Mouse (Mus musculus): ENCODE results near the gene Enpp1. TPM values are rescaled to one million over a fixed set of nuclear protein-coding genes. Genes with fewer than 3 reads are reported as not detected.
"Not testable (repeated sequence)": the region's sequence is repeated elsewhere in the genome, so short reads cannot be mapped to it uniquely, and the experiment has no call there.

Enpp1 gene
- total RNA-seq, 2 experiments from 2014 or later, result 5.5 to 6.5 TPM

DNA sequence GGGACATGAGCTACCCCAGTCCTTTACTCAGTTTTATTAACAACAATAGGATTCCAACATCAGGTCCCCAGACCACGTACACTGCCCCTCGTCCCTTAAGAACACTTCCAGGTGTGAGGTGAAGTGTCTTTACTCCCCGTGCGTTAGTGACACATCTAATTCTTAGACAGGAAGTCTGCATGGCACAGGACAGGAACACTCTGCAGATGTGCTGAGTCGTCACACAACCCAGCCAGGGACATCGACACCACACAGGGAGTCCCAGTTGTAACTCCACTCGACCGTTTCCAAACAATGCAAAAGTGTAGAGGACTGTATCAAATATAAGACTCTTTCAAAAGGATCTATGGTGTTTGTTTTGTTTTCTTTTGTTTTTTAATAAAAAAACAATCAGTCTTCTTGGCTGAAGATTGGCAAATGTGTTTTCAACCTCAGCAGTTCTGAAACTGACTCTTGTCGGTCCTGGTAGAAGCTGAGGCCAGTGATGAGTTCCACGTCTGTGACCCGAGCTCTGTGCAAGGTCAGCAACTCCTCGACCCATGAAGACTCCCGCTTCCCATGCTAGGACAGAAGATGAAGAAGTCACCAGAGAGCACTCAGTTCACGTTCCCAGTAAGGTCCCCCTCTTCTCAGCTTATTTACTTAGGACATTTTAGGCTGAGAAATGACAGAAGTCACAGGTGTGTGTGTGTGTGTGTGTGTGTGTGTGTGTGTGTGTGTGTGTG, 70.4 kb downstream of the Enpp1 start:
- DNase-seq, result no peak
- intact Hi-C loops (cut with DNase I), result loop anchor here (5.0 kb wide), 1 partner anchor 141 kb away; no protein-coding TSS in a partner anchor

DNA sequence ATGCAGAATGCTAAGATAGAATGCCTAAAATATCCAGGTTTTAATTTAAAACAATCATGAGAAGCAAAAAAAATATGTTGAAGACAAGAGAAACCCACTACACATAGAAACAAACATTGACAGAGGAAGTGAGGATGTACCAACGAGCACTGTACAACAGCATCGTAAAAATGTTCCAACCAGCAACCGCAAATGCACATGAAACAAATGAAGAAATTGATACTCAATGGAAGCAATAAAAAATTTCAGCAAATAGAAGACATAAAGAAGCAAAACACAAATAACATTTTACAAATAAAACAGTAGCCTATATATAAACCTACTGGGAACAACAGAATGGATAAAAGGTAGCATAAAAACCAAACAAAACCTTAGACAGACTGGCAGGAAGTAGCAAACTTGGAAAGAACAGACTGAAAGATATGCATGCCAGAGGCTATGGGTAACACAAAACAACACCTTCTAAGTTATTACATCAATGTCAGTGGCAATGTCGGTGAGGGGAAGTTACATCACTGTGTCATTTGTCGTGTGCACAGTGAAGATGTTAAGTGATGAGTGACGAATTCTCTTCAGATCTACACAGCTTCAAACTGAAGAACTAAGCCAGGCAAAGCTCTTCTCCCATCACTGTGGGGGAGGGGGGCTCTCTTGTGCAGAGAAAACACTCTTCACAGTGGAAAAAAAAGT, 71.6 kb downstream of the Enpp1 start:
- no peak for DNase-seq
- intact Hi-C loops (cut with DNase I), result loop anchor here (5.0 kb wide), 1 partner anchor 142 kb away; no protein-coding TSS in a partner anchor

GRCm38 (mm10) chr10:24639596-24639995, 72.4 kb downstream of the Enpp1 start:
- DNase-seq, result no peak
- intact Hi-C loops (cut with DNase I), result loop anchor here (10.0 kb wide), 1 partner anchor 225 kb away; the partner anchor contains the start of gene Med23

DNA sequence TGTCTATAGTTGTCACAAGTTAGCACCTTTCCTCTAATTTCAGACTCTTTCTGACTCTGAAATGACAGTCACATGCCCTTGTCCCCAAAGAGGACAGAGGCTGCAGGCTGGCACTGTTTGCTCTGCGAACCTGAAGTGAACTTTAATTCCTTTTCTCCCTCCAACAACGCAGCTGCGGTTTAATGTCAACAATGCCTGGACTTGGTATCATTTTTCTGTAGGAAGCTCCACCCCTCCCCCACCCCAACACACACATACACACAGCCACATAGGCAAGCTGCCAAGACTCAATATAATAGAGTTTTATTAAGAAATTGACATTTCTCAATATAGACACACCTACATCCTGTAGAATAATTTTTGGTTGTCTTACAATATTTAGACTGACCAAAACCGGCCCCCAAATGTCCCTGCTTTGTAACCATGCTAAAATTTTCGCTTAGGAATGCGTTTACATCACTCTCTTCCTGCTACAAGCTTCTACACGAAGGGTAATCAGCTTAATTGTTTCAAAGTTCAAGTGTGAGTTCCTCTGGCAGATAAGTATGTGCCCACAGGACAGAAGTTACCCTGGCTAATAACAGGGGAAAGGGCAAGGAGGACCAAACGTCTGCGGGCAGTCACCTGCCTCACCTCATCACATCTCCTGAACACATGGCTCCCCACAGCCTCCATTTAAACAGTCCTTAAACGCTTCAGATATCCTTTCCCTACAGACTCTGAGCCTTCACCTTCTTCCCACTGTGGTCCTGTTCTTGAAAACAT, 73.5 kb downstream of the Enpp1 start:
- no peak for DNase-seq
- intact Hi-C loops (cut with DNase I), result loop anchor here (10.0 kb wide), 1 partner anchor 226 kb away; the partner anchor contains the start of gene Med23

DNA sequence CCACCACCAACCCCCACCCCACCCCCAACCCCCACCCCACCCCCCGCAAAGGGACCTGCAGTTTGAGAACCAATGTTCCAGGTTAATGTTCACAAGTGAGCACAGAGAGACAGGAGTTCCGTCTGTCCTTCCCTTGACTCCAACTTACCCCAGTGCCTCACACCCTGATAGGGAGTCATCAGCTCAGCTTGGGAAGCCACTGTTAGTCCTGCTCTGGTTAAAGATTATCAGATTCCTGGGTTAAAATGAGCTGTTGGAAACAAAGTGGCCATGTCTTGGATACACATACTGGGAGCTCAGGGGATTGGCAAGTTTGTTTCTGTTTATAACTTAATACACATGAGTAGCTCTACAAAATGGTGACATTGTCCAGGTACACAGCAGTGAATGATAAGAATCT, 75.0 kb downstream of the Enpp1 start:
- intact Hi-C loops (cut with DNase I), result loop anchor here (10.0 kb wide), 1 partner anchor 228 kb away; the partner anchor contains the start of gene Med23
- DNase-seq, result no peak

GRCm38 (mm10) chr10:24635884-24636283, 76.1 kb downstream of the Enpp1 start:
- intact Hi-C loops (cut with DNase I), result loop anchor here (10.0 kb wide), 1 partner anchor 229 kb away; the partner anchor contains the start of gene Med23
- DNase-seq, result no peak

- no peak for DNase-seq
- intact Hi-C loops (cut with DNase I), result loop anchor here (10.0 kb wide), 1 partner anchor 229 kb away; the partner anchor contains the start of gene Med23
Measured at GRCm38 (mm10) chr10:24635331-24635815, 76.6 kb downstream of the Enpp1 start.

GRCm38 (mm10) chr10:24634288-24634687, 77.7 kb downstream of the Enpp1 start:
- intact Hi-C loops (cut with DNase I), result loop anchor here (5.0 to 10.0 kb wide), 2 partner anchors 78 to 231 kb away; partner anchors contain the start of genes Enpp1 and Med23
- DNase-seq, result peak; percentile 42 to 51

- intact Hi-C loops (cut with DNase I), result loop anchor here (2.0 to 10.0 kb wide), 3 partner anchors 81 to 234 kb away; partner anchors contain the start of genes Enpp1 and Med23
- no peak for DNase-seq
Measured at GRCm38 (mm10) chr10:24631122-24631521, 80.8 kb downstream of the Enpp1 start.

DNA sequence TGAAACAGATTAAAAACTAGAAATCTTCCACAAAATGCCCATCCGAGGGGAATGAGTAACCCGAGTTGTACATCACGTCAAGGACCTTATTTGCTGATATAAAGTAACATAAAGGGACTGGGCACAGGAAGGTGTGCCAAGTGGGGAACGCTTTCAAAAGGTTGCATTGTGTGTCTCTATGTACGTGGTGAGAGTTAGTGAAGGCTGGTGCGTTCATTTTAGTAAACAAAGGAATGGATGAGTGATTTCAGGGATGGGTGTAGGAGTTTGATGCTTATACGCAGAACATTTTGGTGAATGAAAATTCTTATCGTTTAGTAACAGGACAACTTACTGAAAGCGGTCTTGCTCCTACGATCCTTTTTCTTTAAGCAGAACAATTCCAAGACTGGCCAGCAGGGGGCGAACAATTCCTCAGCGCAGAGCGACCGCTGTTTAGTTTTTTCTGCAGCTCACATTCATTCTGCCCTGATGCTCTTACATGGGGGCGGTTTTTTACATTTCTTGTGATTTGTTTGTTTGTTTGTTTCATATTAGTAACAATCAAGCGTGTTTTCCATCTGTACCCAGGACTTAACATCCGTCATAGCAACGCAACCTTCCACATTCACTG, 81.4 kb downstream of the Enpp1 start:
- DNase-seq, result peak; percentile 70 to 85

DNA sequence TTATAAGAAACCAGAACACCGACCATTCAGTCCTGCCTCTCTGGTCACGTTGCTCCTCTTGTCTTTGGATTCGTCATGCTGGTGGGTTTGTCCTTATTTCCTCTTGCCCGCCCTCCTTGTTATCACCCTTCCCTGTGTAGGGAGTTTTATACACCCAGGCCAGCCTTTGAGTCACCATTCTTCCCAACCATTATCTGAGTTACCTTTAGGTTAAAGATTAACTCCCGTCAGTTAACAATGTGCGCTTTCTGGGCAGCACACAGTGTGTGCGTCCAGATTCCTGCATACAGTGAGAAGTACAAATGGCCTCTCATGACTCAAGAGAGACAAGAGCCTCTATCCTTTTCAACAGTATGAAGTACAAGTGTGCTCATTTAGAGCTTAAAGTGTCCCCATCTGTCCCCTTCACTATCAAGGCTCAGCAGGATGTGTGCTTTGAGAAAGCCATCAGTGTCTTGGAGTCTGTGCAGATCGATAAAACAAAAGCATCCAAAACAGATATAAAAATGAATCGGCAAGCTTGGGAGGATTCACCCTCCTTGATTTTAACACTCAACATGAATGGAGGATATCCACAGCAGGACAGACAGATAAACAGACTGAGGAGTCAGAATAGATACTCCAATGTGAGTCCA, 82.8 kb downstream of the Enpp1 start:
- intact Hi-C loops (cut with DNase I), result loop anchor here (10.0 kb wide), 1 partner anchor 434 kb away; no protein-coding TSS in a partner anchor
- DNase-seq, result no peak

More for the DNA sequence above, 81.4 kb downstream of the Enpp1 start:
- intact Hi-C loops (cut with DNase I), result loop anchor here (2.0 to 10.0 kb wide), 3 partner anchors 82 to 234 kb away; partner anchors contain the start of genes Enpp1 and Med23

DNA sequence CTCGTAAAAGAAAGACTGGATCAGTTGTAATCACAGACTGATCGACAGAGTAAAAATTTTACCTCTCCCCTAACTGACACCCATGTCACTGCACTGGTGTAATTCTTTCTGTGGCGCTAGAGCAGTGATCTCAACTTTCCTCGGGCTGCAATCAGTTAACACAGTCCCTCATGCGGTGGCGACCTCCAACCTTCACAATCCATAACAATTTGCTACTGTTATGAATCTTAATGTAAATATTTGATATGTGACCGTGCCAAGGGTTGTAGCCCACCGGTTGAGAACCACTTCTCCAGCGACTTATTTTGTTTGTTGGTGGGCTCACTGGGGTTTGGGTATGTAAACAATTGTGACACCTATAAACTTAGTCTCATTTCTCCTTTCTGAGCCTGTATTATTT, 83.5 kb downstream of the Enpp1 start:
- no peak for DNase-seq
- intact Hi-C loops (cut with DNase I), result loop anchor here (10.0 kb wide), 1 partner anchor 434 kb away; no protein-coding TSS in a partner anchor

GRCm38 (mm10) chr10:24627262-24627661, 84.7 kb downstream of the Enpp1 start:
- DNase-seq, result no peak
- intact Hi-C loops (cut with DNase I), result loop anchor here (10.0 kb wide), 1 partner anchor 432 kb away; no protein-coding TSS in a partner anchor

- DNase-seq, result peak; percentile 86 to 93
- intact Hi-C loops (cut with DNase I), result loop anchor here (10.0 kb wide), 1 partner anchor 430 kb away; no protein-coding TSS in a partner anchor
Measured at GRCm38 (mm10) chr10:24625060-24625701, 86.8 kb downstream of the Enpp1 start.

- DNase-seq, result peak; percentile 80 to 91
- intact Hi-C loops (cut with DNase I), result loop anchor here (2.0 to 10.0 kb wide), 3 partner anchors 32 to 428 kb away; no protein-coding TSS in a partner anchor
Measured at GRCm38 (mm10) chr10:24622586-24622985, 89.4 kb downstream of the Enpp1 start.

GRCm38 (mm10) chr10:24621572-24621971, 90.4 kb downstream of the Enpp1 start:
- intact Hi-C loops (cut with DNase I), result loop anchor here (1.0 to 10.0 kb wide), 5 partner anchors 25 to 427 kb away; no protein-coding TSS in a partner anchor
- DNase-seq, result peak; percentile 70 to 83

DNA sequence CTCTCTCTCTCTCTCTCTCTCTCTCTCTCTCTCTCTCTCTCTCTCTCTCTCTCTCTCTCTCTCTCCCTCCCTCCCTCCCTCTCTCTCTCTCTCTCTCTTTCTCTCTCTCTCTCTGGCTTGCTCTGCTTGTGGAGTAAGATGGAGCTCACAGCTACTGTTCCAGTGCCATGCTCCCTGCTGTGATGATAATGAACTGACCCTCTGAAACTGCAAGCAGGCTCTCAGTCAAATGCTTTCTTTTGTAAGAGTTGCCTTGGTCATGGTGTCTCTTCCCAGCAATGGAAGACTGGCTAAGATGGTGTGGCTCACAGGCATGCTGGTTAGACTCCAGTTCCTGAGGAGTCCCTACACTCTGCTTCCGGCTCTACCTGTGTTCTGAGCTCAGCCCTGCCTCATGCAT, 95.4 kb downstream of the Enpp1 start:
- intact Hi-C loops (cut with DNase I); DNase-seq: not testable (repeated sequence)

DNA sequence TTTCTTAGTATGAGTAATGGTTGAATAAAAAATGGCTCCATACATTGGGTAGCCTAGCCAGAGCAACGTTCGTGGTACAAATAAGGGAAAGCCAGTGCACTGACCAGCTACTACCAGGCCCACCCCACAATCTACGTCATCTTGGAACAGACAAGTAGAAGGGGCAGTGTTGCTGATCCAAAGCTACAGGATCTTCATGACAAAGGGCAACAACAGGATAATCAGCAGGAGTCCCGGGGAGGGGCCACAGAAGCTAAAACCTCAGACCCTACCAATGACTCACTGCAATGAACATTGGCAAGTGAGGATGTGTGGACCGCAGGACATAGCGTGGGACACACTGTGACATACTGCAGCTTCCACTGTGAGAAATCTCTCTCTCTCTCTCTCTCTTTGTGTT, 96.2 kb downstream of the Enpp1 start:
- intact Hi-C loops (cut with DNase I), result no loop called here
- DNase-seq, result no peak
